Mouse (Mus musculus): ENCODE results near the gene Rundc3a. TPM values are rescaled to one million over a fixed set of nuclear protein-coding genes. Genes with fewer than 3 reads are reported as not detected.
"Not testable (repeated sequence)": the region's sequence is repeated elsewhere in the genome, so short reads cannot be mapped to it uniquely, and the experiment has no call there.

Gene Rundc3a
- polyA plus RNA-seq, 1 experiment from 2014 or later, result 127 TPM

GRCm38 (mm10) chr11:102365699-102366098 lies 27.5 kb upstream of the Rundc3a start:
- WGBS, result 51% methylated on average over 4 of the region's 4 CpGs

DNA sequence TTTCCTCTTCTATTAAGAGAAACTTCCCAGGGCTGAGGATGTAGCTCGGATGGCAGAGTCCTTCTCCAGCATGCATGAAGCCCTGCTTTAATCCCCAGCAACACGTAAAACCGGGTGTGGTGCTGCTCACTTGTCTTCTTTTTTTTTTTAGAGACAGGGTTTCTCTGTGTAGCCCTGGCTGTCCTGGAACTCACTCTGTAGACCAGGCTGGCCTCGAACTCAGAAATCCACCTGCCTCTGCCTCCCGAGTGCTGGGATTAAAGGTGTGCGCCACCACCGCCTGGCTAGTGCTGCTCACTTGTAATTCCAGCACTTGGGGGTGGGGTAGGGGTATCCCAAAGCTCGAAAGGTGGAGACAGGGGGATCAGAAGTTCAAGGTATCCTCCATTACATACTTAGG lies 27.1 kb upstream of the Rundc3a start, which contains the start of gene Slc4a1:
Slc4a1 (minus strand) TSS at position 101 of the 400 bp plus-strand sequence.
- not testable (repeated sequence) for ATAC-seq; H3K9ac ChIP-seq (ENCODE audit: low read depth, low read length); H3K4me3 ChIP-seq (ENCODE audit: low read length); H3K4me2 ChIP-seq (ENCODE audit: low read length); H3K27ac ChIP-seq (ENCODE audit: low read depth, low read length); H3K9me3 ChIP-seq (ENCODE audit: control insufficient read depth, low read length); H3K27me3 ChIP-seq (replicated peaks; ENCODE audit: control insufficient read depth, insufficient read depth, low read length); H3K36me3 ChIP-seq (ENCODE audit: control insufficient read depth, insufficient read depth, low read length); H3K4me1 ChIP-seq (ENCODE audit: control insufficient read depth, insufficient read depth, low read depth, low read length)
- 88% methylated on average over 8 of the region's 8 CpGs for WGBS

More at GRCm38 (mm10) chr11:102365699-102366098, 27.5 kb upstream of the Rundc3a start:
- Histone ChIP-seq H3K27me3 (replicated peaks; ENCODE audit: control insufficient read depth, insufficient read depth, low read length) (no peaks in the 10 kb centered on the region; the same call in 1 of the 2 replicates), H3K4me3 (ENCODE audit: low read length) (no peak overlapping the region), H3K9me3 (ENCODE audit: control insufficient read depth, low read length) (no peaks in the 10 kb centered on the region), H3K27ac (ENCODE audit: low read depth, low read length) (no peak overlapping the region), H3K36me3 (ENCODE audit: control insufficient read depth, insufficient read depth, low read length) (no peaks in the 10 kb centered on the region), H3K4me2 (ENCODE audit: low read length) (no peak overlapping the region), H3K4me1 (ENCODE audit: control insufficient read depth, insufficient read depth, low read depth, low read length) (no peaks in the 10 kb centered on the region), H3K9ac (ENCODE audit: low read depth, low read length) (no peak overlapping the region)
- ATAC-seq, result no peak

DNA sequence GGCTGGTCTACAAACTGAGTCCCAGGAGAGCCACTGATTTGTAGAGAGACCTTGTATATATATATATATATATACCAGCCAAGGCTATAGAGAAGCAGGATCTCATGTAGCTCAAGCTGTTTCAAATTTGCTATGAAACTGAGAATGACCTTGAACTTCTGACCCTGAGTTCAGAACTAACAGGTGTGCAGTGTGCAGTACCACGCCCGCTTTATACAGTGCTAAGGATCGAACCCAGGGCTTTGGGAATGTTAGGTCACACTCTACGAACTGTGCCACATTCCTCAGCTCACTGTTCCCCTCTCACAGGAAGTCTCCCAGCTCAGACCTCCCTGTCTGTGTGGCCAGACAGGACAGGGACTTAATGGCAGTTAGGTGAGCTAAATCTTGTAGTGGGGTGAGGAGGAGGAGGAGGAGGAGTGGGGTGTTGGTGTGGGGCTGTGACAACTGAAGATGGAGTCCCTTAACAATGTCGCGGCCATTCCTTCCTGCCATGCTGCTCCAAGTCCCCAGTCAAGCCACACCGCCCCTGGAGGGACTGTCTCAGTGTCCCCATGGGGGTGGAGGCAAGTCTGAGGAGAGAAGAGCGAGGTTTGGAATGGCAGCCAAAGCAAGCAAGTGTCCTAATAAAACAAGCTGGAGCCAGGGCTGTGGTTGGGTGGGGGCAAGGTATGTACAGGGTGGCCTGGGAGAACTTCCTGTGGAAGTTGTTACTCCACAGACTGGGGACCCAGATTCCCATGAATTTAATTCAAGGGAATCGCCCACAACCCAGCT lies 25.5 kb upstream of the Rundc3a start:
- ATAC-seq, result no peak
- 82% methylated on average over 9 of the region's 9 CpGs for WGBS

GRCm38 (mm10) chr11:102368347-102368746 lies 24.9 kb upstream of the Rundc3a start:
- ATAC-seq, result no peak
- Histone ChIP-seq H3K27ac (ENCODE audit: low read depth, low read length) (no peak overlapping the region), H3K4me1 (ENCODE audit: control insufficient read depth, insufficient read depth, low read depth, low read length) (no peaks in the 10 kb centered on the region), H3K27me3 (replicated peaks; ENCODE audit: control insufficient read depth, insufficient read depth, low read length) (no peaks in the 10 kb centered on the region), H3K36me3 (ENCODE audit: control insufficient read depth, insufficient read depth, low read length) (no peaks in the 10 kb centered on the region), H3K4me2 (ENCODE audit: low read length) (no peak overlapping the region), H3K9ac (ENCODE audit: low read depth, low read length) (no peak overlapping the region), H3K4me3 (ENCODE audit: low read length) (no peak overlapping the region), H3K9me3 (ENCODE audit: control insufficient read depth, low read length) (no peaks in the 10 kb centered on the region)
- WGBS, result 77% methylated on average over 5 of the region's 5 CpGs

More for the DNA sequence above, 25.5 kb upstream of the Rundc3a start:
- Histone ChIP-seq H3K4me2 (ENCODE audit: low read length) (no peak overlapping the region), H3K4me1 (ENCODE audit: control insufficient read depth, insufficient read depth, low read depth, low read length) (no peaks in the 10 kb centered on the region), H3K27me3 (replicated peaks; ENCODE audit: control insufficient read depth, insufficient read depth, low read length) (no peaks in the 10 kb centered on the region), H3K9me3 (ENCODE audit: control insufficient read depth, low read length) (no peaks in the 10 kb centered on the region), H3K9ac (ENCODE audit: low read depth, low read length) (no peak overlapping the region), H3K27ac (ENCODE audit: low read depth, low read length) (no peak overlapping the region), H3K36me3 (ENCODE audit: control insufficient read depth, insufficient read depth, low read length) (no peaks in the 10 kb centered on the region), H3K4me3 (ENCODE audit: low read length) (no peak overlapping the region)

- H3K9ac ChIP-seq (ENCODE audit: low read depth, low read length), result no peak overlapping the region
- no peaks in the 10 kb centered on the region for H3K27me3 ChIP-seq (replicated peaks; ENCODE audit: control insufficient read depth, insufficient read depth, low read length)
- 76% methylated on average over 4 of the region's 4 CpGs for WGBS
- no peak overlapping the region for H3K4me2 ChIP-seq (ENCODE audit: low read length)
- H3K4me3 ChIP-seq (ENCODE audit: low read length), result no peak overlapping the region
- no peaks in the 10 kb centered on the region for H3K36me3 ChIP-seq (ENCODE audit: control insufficient read depth, insufficient read depth, low read length)
- H3K27ac ChIP-seq (ENCODE audit: low read depth, low read length), result no peak overlapping the region
- no peaks in the 10 kb centered on the region for H3K9me3 ChIP-seq (ENCODE audit: control insufficient read depth, low read length)
- no peak for ATAC-seq
- no peaks in the 10 kb centered on the region for H3K4me1 ChIP-seq (ENCODE audit: control insufficient read depth, insufficient read depth, low read depth, low read length)
These were observed 23.9 kb upstream of the Rundc3a start for GRCm38 (mm10) chr11:102369263-102369662.

DNA sequence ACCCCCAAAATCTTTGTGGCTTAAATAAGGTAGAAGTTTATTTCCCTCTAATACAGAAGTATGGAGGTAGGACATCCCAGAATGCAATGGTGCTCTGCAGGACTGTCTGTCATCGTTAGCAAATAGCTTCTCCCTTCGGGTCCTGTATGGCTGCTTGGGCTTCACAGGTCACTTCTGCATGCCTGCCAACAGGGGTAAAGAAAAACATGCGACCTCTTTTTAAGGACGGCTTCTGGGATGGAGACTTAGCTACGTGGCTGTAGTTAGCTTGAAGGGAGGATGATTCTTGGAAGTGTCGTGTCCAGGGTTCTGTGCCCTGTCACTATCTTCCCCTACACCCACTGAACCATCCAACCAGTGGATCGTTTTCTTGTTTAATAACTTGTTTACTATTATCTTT lies 22.9 kb upstream of the Rundc3a start:
- Histone ChIP-seq H3K4me1 (ENCODE audit: control insufficient read depth, insufficient read depth, low read depth, low read length) (no peaks in the 10 kb centered on the region), H3K4me3 (ENCODE audit: low read length) (no peak overlapping the region), H3K27ac (ENCODE audit: low read depth, low read length) (no peak overlapping the region), H3K4me2 (ENCODE audit: low read length) (no peak overlapping the region), H3K9me3 (ENCODE audit: control insufficient read depth, low read length) (no peaks in the 10 kb centered on the region), H3K36me3 (ENCODE audit: control insufficient read depth, insufficient read depth, low read length) (no peaks in the 10 kb centered on the region), H3K27me3 (replicated peaks; ENCODE audit: control insufficient read depth, insufficient read depth, low read length) (no peaks in the 10 kb centered on the region), H3K9ac (ENCODE audit: low read depth, low read length) (no peak overlapping the region)
- no peak for ATAC-seq
- WGBS, result 60% methylated on average over 7 of the region's 7 CpGs

GRCm38 (mm10) chr11:102371926-102372685 lies 21.1 kb upstream of the Rundc3a start:
- Histone ChIP-seq H3K4me3 (ENCODE audit: low read length) (no peak overlapping the region), H3K27ac (ENCODE audit: low read depth, low read length) (no peak overlapping the region), H3K4me1 (ENCODE audit: control insufficient read depth, insufficient read depth, low read depth, low read length) (peaks cover 12% of the 10 kb centered on the region), H3K9me3 (ENCODE audit: control insufficient read depth, low read length) (no peaks in the 10 kb centered on the region), H3K36me3 (ENCODE audit: control insufficient read depth, insufficient read depth, low read length) (no peaks in the 10 kb centered on the region), H3K27me3 (replicated peaks; ENCODE audit: control insufficient read depth, insufficient read depth, low read length) (no peaks in the 10 kb centered on the region), H3K9ac (ENCODE audit: low read depth, low read length) (no peak overlapping the region), H3K4me2 (ENCODE audit: low read length) (no peak overlapping the region)
- WGBS, result 87% methylated on average over 12 of the region's 12 CpGs
- no peak for ATAC-seq

- Histone ChIP-seq H3K27me3 (replicated peaks; ENCODE audit: control insufficient read depth, insufficient read depth, low read length) (no peaks in the 10 kb centered on the region), H3K4me2 (ENCODE audit: low read length) (no peak overlapping the region), H3K9ac (ENCODE audit: low read depth, low read length) (no peak overlapping the region), H3K36me3 (ENCODE audit: control insufficient read depth, insufficient read depth, low read length) (no peaks in the 10 kb centered on the region), H3K4me3 (ENCODE audit: low read length) (no peak overlapping the region), H3K9me3 (ENCODE audit: control insufficient read depth, low read length) (no peaks in the 10 kb centered on the region), H3K27ac (ENCODE audit: low read depth, low read length) (no peak overlapping the region), H3K4me1 (ENCODE audit: control insufficient read depth, insufficient read depth, low read depth, low read length) (peaks cover 12% of the 10 kb centered on the region)
- no peak for ATAC-seq
- 50% methylated on average over 14 of the region's 14 CpGs for WGBS
These were observed 20.3 kb upstream of the Rundc3a start for GRCm38 (mm10) chr11:102372936-102373335.

- H3K36me3 ChIP-seq (ENCODE audit: control insufficient read depth, insufficient read depth, low read length), result no peaks in the 10 kb centered on the region
- H3K27ac ChIP-seq (ENCODE audit: low read depth, low read length), result no peak overlapping the region
- H3K27me3 ChIP-seq (replicated peaks; ENCODE audit: control insufficient read depth, insufficient read depth, low read length), result no peaks in the 10 kb centered on the region
- no peak overlapping the region for H3K4me2 ChIP-seq (ENCODE audit: low read length)
- peaks cover 12% of the 10 kb centered on the region for H3K4me1 ChIP-seq (ENCODE audit: control insufficient read depth, insufficient read depth, low read depth, low read length)
- H3K9me3 ChIP-seq (ENCODE audit: control insufficient read depth, low read length), result no peaks in the 10 kb centered on the region
- H3K4me3 ChIP-seq (ENCODE audit: low read length), result no peak overlapping the region
- no peak for ATAC-seq
- no peak overlapping the region for H3K9ac ChIP-seq (ENCODE audit: low read depth, low read length)
- 27% methylated on average over 2 of the region's 2 CpGs for WGBS
These were observed 19.6 kb upstream of the Rundc3a start for GRCm38 (mm10) chr11:102373646-102374045.
